Mouse (Mus musculus): ENCODE measurements around the gene Pnmt. TPM values are rescaled to one million over a fixed set of nuclear protein-coding genes. Genes with fewer than 3 reads are reported as not detected.

Gene Pnmt
- 1.6 TPM for polyA plus RNA-seq (2014; fragmentation: Illumina TruSeq; extraction: RNeasy Lipid Tissue Mini Kit (QIAGEN cat#74804); ENCODE audit: insufficient read depth, low read depth, low replicate concordance)

DNA sequence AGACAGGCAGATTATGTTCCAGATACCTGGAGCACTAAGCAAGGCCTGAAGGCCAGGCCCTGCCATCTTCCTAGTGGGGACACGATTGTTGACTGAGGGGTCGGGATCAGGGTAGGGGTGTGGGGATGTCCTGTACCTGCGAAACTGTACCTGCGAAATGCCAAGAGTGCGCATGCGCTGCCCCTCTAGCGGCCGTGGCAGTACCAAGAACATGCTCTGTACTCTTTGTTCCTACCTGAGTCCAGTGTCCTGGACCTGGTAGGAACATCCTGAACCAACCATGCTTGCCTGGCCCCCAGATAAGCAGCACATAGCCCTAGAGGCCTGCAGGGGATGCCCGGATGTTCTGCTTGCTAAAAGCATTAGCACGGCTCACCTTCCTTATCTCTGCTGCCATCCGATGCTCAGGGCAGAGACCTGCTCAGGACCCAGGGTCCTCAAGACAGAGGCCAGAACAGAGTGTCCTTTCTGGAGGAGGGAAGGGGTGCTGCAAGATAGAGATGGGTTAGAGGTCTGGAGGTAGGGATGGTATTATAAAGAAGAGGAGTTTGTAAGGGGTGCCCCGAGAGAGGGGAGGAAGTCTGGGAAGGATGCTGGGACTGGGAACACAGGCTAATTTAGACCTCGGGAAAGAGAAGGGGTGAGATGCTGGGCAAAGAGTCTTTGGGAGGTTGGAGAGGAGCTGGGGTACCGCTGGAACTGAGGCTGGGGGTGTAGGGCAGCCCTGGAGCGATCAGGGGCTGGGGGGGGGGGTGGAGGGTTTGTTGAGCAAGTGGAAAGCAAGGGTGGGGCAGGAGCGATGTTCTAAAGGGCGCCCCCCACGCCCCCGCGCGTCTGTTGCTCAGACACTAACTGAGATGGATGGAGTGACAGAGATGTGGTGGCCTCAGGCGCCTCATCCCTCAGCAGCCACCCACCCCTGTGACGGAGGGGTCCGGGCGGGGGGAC, at the start of gene Pnmt:
Gene Pnmt (plus strand): TSS at position 813 of the 948 bp plus-strand sequence.

GRCm38 (mm10) chr11:98348083-98348961, 37.9 kb upstream of the Pnmt start, which contains the start of gene Ppp1r1b:
Ppp1r1b (plus strand) TSS chr11:98348404.

DNA sequence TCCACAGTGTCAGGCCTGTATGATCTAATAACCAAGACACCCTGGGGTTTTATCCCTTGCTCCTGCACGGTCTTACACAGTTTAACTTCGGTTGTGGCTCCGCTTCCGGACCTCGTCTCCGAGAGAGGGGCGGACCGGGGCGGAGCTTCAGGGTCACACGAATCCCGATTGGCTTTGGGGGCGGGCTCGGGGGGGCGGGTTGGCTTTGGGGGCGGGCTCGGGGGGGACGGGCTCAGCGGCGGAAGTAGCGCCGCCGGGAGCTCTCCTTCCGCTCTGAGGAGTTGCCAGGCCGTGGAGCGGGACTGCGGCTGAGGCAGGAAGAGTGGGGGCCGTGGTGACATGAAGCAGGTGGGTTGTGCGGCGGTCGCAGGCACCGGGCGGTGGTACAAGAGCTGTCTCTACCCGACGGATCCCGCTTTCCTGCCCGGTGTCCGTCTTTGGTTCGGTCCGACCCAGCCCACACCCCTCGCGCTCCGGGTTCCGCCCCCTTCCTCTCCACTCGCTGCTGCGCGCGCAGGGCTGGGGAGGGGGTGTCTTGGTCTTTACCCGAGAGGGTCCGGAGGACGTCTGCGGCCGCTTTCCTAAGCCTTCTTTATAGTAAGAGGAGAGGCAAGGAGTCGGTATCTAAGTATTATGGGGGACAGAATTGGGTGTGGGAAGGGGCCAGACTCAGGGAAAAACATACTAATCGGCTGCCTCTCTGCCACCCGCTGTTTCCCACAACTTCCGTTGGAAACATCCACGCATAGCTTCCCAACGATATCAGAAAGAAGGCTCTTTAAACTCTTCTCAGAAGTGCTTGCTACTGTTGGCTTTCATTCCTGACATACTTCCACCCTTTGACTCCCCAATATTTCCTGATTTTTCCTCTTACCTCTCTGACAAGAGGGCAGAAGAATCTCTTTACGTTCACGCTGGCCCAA, 27.8 kb upstream of the Pnmt start, which contains the start of gene Stard3:
Gene Stard3 (plus strand): TSS at position 208 of the 923 bp plus-strand sequence.

GRCm38 (mm10) chr11:98383261-98384030, 2.8 kb upstream of the Pnmt start, which contains the start of gene Tcap:
Tcap (plus strand) TSS chr11:98383811.

DNA sequence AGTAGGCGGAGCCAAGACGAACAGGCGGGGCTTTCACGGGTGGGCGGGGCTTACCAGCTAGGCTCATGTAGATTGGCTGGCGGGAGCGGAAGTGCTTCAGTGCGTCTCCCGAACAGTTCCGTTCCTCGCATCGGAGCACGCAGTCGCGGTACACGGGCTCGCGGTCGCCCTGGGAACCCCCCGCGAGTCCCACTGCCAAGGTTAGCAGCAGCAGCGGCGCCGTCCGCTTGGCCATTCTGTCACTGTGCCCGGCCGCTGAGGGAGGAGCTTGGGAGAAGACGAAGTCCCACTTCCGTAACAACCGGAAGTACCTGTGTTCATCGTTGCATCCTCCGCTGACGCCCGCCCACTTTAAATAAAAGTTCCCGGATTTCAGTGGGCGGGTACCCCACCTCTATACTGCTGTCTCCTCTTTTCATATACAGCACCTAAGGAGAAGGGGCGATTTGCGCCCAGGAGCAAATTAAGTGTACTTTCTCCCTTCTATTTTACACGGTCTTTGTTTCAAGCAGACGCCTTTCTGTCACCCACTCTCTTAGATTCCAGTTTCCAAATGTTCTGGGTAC, 14.0 kb downstream of the Pnmt start, which contains the start of gene Pgap3:
Gene Pgap3 (minus strand): TSS at position 330 of the 566 bp plus-strand sequence.

DNA sequence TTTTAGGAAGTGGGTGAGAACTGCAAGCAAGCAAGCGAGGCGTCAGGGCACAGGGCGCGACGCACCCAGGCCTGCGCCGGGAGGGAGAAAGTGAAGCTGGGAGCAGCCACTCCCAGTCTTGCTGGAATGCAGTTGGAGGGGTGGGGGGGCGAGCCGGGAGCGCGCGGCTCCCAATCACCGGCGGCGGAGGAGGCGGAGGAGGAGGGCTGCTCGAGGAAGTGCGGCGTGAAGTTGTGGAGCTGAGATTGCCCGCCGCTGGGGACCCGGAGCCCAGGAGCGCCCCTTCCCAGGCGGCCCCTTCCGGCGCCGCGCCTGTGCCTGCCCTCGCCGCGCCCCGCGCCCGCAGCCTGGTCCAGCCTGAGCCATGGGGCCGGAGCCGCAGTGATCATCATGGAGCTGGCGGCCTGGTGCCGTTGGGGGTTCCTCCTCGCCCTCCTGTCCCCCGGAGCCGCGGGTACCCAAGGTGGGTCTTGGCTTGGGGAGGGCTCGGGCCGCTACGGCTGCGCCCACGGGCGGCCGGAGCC, 26.1 kb downstream of the Pnmt start, which contains the start of gene Erbb2:
Gene Erbb2 (plus strand): TSS at position 198 of the 524 bp plus-strand sequence.

Other genes starting within 250 kb of the Pnmt start
- 6.6 TPM for gene Fbxl20, start 236.0 kb upstream of the Pnmt start, polyA plus RNA-seq (2014; fragmentation: Illumina TruSeq; extraction: RNeasy Lipid Tissue Mini Kit (QIAGEN cat#74804); ENCODE audit: insufficient read depth, low read depth, low replicate concordance)
- 8.9 TPM for gene Med1, start 193.2 kb upstream of the Pnmt start, polyA plus RNA-seq (2014; fragmentation: Illumina TruSeq; extraction: RNeasy Lipid Tissue Mini Kit (QIAGEN cat#74804); ENCODE audit: insufficient read depth, low read depth, low replicate concordance)
- gene Cdk12, start 183.4 kb upstream of the Pnmt start, polyA plus RNA-seq (2014; fragmentation: Illumina TruSeq; extraction: RNeasy Lipid Tissue Mini Kit (QIAGEN cat#74804); ENCODE audit: insufficient read depth, low read depth, low replicate concordance), result 5.9 TPM
- gene Neurod2, start 56.8 kb upstream of the Pnmt start, polyA plus RNA-seq (2014; fragmentation: Illumina TruSeq; extraction: RNeasy Lipid Tissue Mini Kit (QIAGEN cat#74804); ENCODE audit: insufficient read depth, low read depth, low replicate concordance), result not detected
- gene Ppp1r1b, start 38.0 kb upstream of the Pnmt start, polyA plus RNA-seq (2014; fragmentation: Illumina TruSeq; extraction: RNeasy Lipid Tissue Mini Kit (QIAGEN cat#74804); ENCODE audit: insufficient read depth, low read depth, low replicate concordance), result 21.2 TPM
- gene Stard3, start 28.1 kb upstream of the Pnmt start, polyA plus RNA-seq (2014; fragmentation: Illumina TruSeq; extraction: RNeasy Lipid Tissue Mini Kit (QIAGEN cat#74804); ENCODE audit: insufficient read depth, low read depth, low replicate concordance), result 34.9 TPM
- 57.0 TPM for gene Tcap, start 2.6 kb upstream of the Pnmt start, polyA plus RNA-seq (2014; fragmentation: Illumina TruSeq; extraction: RNeasy Lipid Tissue Mini Kit (QIAGEN cat#74804); ENCODE audit: insufficient read depth, low read depth, low replicate concordance)
- gene Pgap3, start 14.0 kb downstream of the Pnmt start, polyA plus RNA-seq (2014; fragmentation: Illumina TruSeq; extraction: RNeasy Lipid Tissue Mini Kit (QIAGEN cat#74804); ENCODE audit: insufficient read depth, low read depth, low replicate concordance), result 6.1 TPM
- 9.0 TPM for gene Erbb2, start 26.0 kb downstream of the Pnmt start, polyA plus RNA-seq (2014; fragmentation: Illumina TruSeq; extraction: RNeasy Lipid Tissue Mini Kit (QIAGEN cat#74804); ENCODE audit: insufficient read depth, low read depth, low replicate concordance)
- gene Mien1, start 52.5 kb downstream of the Pnmt start, polyA plus RNA-seq (2014; fragmentation: Illumina TruSeq; extraction: RNeasy Lipid Tissue Mini Kit (QIAGEN cat#74804); ENCODE audit: insufficient read depth, low read depth, low replicate concordance), result 123 TPM
- gene Grb7, start 59.9 kb downstream of the Pnmt start, polyA plus RNA-seq (2014; fragmentation: Illumina TruSeq; extraction: RNeasy Lipid Tissue Mini Kit (QIAGEN cat#74804); ENCODE audit: insufficient read depth, low read depth, low replicate concordance), result 15.9 TPM
- 3.4 TPM for gene Ikzf3, start 159.6 kb downstream of the Pnmt start, polyA plus RNA-seq (2014; fragmentation: Illumina TruSeq; extraction: RNeasy Lipid Tissue Mini Kit (QIAGEN cat#74804); ENCODE audit: insufficient read depth, low read depth, low replicate concordance)
- gene Zpbp2, start 164.6 kb downstream of the Pnmt start, polyA plus RNA-seq (2014; fragmentation: Illumina TruSeq; extraction: RNeasy Lipid Tissue Mini Kit (QIAGEN cat#74804); ENCODE audit: insufficient read depth, low read depth, low replicate concordance), result 0.31 TPM
- gene Ormdl3, start 200.9 kb downstream of the Pnmt start, polyA plus RNA-seq (2014; fragmentation: Illumina TruSeq; extraction: RNeasy Lipid Tissue Mini Kit (QIAGEN cat#74804); ENCODE audit: insufficient read depth, low read depth, low replicate concordance), result 36.1 TPM
- not detected for gene Lrrc3c, start 211.8 kb downstream of the Pnmt start, polyA plus RNA-seq (2014; fragmentation: Illumina TruSeq; extraction: RNeasy Lipid Tissue Mini Kit (QIAGEN cat#74804); ENCODE audit: insufficient read depth, low read depth, low replicate concordance)
- 0.33 TPM for gene Gm12355, start 239.2 kb downstream of the Pnmt start, polyA plus RNA-seq (2014; fragmentation: Illumina TruSeq; extraction: RNeasy Lipid Tissue Mini Kit (QIAGEN cat#74804); ENCODE audit: insufficient read depth, low read depth, low replicate concordance)
- not detected for gene Gsdma3, start 239.9 kb downstream of the Pnmt start, polyA plus RNA-seq (2014; fragmentation: Illumina TruSeq; extraction: RNeasy Lipid Tissue Mini Kit (QIAGEN cat#74804); ENCODE audit: insufficient read depth, low read depth, low replicate concordance)

Data from lung, adult 10 weeks (tissue).